Mouse (Mus musculus): Measurements from ENCODE around the gene Tfam.
A peak's percentile ranks its signal among the peaks of the same experiment; 100 is the strongest.

DNA sequence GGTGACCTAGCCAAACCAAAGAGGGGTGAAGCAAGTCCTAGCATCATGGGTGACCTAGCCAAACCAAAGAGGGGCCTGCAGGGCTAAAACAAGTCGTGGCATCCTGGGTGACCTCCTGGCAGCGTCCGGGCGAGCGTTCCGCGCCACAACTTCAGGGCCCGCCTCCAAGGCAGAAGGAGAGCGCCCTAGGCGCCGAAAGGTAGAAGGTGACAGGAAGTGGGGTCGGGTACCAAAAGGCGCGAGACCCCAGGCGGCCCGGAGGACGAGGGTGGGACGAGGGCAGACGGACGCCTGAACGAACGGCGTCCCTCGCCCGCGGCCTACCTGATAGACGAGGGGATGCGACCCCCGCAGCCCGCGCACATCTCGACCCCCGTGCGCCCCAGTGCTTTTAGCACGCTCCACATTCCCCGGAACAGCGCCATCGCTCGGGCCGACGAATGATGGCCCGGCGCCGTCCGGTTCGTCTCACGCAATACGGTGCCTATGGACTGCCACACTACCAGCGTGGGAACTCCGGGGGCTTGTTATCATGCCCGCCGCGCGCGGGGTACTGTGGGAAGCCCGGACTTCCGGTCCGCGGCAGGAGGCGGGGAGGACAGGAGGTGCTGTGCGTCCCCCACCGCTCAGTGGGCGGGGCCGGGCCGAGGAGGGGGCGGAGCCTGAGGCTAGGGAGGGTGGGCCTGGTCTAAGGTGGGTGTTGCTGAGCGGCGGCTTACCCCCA lies 402 bp downstream of the Tfam start:
- peak; percentile 14; the same call in 1 of the 2 replicates for TF ChIP-seq CTCF (IDR thresholded peaks at IDR 0.05; ENCODE audit: low read depth)
- TF ChIP-seq EP300 (IDR thresholded peaks at IDR 0.05; ENCODE audit: low read depth), result peak; percentile 61
